Mouse (Mus musculus): ENCODE results near the gene Zswim4.

Zswim4 gene

GRCm38 (mm10) chr8:84236998-84237473, at the start of gene Zswim4:
Gene Zswim4 (minus strand): TSS chr8:84237055.
- peak; percentile 100 for DNase-seq (ENCODE audit: extremely low spot score, low read depth, low spot score)

- peak; percentile 35 for DNase-seq (ENCODE audit: extremely low spot score, low read depth, low spot score)
Measured at GRCm38 (mm10) chr8:84285665-84286064, 48.8 kb upstream of the Zswim4 start.

- DNase-seq (ENCODE audit: extremely low spot score, low read depth, low spot score): peak; percentile 42
Measured at GRCm38 (mm10) chr8:84284608-84285063, 47.8 kb upstream of the Zswim4 start.

DNA sequence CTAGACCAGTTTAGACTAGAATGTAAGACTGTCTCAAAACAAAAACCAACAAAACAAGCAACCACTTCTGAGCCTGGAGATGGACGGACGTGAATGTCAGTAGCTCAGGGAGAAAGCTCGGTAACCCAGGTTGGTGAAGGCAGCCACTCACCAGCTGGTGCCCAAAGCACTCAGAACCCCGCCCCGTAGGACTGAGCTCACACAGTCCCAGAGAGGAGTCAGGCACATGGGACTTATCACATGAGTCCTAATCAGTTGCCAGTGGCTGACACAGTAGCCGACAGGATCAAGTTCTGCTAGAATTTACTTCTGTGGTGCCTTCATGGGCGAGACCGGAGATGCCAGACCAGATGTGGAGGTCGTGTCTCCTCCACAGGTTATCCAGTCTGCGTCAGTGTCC, 43.9 kb upstream of the Zswim4 start:
- DNase-seq (ENCODE audit: extremely low spot score, low read depth, low spot score): no peak

DNA sequence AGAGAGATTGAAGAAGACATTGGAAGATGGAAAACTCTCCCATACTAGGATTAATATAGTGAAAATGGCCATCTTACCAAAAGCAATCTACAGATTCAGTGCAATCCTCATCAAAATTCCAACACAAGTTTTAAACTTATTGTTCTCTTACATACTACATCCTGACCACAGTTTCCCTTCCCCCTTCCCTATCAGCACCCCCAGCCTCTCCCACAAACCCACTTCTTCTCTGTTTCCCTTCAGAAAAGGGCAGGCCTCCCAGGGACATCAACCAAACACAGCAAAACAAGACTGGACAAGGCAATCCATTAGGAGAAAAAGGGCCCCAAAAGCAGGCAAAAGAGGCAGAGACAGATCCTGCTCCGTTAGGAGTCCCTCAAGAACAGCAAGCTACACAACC, 39.6 kb upstream of the Zswim4 start:
- DNase-seq (ENCODE audit: extremely low spot score, low read depth, low spot score): no peak

- no peak for DNase-seq (ENCODE audit: extremely low spot score, low read depth, low spot score)
Measured at GRCm38 (mm10) chr8:84273968-84274367, 37.1 kb upstream of the Zswim4 start.

GRCm38 (mm10) chr8:84272302-84272701, 35.4 kb upstream of the Zswim4 start:
- no peak for DNase-seq (ENCODE audit: extremely low spot score, low read depth, low spot score)

- peak; percentile 98 for DNase-seq (ENCODE audit: extremely low spot score, low read depth, low spot score)
Measured at GRCm38 (mm10) chr8:84269950-84270773, 33.3 kb upstream of the Zswim4 start, which contains the start of gene Ccdc130. Gene Ccdc130 (minus strand): TSS chr8:84270380.

DNA sequence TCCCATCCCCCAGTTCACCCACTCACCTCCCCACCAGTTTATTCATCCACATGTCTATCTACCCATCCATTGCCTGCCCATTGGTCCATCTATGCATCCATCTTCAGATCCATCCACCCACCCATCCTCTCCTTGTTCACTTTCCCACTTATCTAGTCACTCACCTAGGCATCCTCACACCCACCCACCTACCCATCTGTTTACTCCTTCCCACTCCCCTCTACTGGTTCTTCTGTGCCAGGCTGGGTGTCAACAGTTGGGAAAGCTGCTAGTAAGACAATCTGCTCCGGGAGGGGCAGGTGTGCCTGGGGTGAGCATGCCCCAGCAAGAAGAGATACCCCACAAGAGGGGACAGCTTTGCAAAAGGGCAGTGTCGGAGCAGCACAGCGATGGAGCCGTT, 24.2 kb upstream of the Zswim4 start:
- DNase-seq (ENCODE audit: extremely low spot score, low read depth, low spot score): no peak

- peak; percentile 85 for DNase-seq (ENCODE audit: extremely low spot score, low read depth, low spot score)
Measured at GRCm38 (mm10) chr8:84256822-84257610, 20.2 kb upstream of the Zswim4 start, which contains the start of gene Mri1. Gene Mri1 (minus strand): TSS chr8:84257326.

- DNase-seq (ENCODE audit: extremely low spot score, low read depth, low spot score): no peak
Measured at GRCm38 (mm10) chr8:84256458-84256821, 19.6 kb upstream of the Zswim4 start.

DNA sequence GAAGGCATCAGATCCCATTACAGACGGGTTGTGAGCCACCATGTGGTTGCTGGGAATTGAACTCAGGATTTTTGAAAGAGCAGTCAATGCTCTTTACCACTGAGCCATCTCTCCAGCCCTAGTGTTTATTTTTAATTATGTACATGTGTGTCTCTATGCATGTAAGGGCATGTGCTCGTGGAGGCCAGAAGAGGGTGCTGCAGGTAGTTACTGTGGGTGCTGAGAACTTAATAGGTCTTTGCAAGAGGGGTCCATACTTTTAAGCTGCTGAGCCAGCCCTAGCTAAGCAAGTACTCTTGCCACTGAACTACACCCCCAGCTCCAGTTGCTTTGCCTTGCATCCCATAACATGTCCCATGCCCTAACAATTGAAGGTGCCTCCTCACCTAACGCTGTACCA, 19.0 kb upstream of the Zswim4 start:
- no peak for DNase-seq (ENCODE audit: extremely low spot score, low read depth, low spot score)

GRCm38 (mm10) chr8:84249257-84250170, 12.7 kb upstream of the Zswim4 start, which contains the start of gene D8Ertd738e:
Gene D8Ertd738e (minus strand): TSS chr8:84249719.
- DNase-seq (ENCODE audit: extremely low spot score, low read depth, low spot score): peak; percentile 84

- no peak for DNase-seq (ENCODE audit: extremely low spot score, low read depth, low spot score)
Measured at GRCm38 (mm10) chr8:84241821-84242220, 5.0 kb upstream of the Zswim4 start.

GRCm38 (mm10) chr8:84241167-84241566, 4.3 kb upstream of the Zswim4 start:
- DNase-seq (ENCODE audit: extremely low spot score, low read depth, low spot score): no peak

DNA sequence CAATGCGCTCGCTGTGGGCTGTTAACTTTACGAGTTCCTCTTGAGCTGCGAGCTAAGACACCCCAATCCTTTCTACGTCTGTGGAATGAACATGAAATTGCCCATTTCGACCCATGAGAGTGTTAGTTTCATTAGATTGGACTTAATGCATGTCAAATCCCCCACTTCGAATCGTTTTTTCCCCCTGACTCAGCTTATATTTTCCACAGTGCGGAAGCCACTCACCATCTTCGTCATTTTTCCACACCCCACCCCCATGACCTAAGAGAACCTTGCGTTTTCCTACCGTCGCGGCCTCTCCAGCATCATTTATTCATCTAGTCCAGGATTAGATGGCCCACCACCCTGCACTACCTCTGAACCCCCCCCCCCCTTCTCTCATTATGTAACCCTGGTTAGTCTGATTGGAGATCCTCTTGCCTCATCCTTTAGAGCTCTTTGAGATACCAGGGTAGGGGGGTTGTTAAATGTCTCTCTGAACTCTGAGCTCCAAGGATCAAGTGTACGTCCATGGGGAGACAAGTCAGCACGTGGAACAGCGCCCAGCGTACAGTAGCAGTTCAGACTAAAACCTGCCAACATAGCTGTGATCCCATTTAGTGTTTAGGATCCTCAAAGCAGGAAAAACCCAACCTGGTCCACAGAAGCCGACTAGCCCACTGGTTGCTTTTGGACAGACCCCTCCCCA, 831 bp upstream of the Zswim4 start:
- no peak for DNase-seq (ENCODE audit: extremely low spot score, low read depth, low spot score)

DNA sequence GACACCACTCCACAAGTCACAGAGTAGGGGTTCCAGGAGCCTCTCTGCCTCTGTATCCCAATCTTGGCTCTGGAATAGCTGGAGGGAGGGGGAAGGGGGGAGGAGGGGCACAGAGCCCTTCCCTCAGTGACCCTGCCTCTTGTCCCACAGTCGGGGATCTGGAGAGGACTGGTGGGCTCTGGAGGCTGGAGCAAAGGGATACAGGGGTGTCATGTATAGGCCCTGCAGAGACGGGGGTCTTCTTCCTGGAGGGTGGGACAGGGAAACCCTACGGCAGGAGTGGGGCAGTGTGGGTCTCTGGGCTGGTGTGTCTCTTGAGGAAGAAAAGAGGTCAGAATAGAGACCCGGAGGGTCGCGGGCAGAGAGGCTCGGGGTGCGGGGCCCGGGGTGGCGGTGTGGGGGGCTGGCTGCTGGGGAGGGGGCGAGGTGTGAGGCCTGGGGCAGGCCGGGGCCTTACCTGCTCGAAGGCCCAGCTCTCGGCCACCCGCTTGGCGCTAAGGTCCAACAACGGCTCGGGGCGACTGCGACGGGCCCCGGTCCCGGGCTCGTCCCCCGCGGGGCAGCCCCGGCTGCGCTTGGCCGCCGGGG, 351 bp downstream of the Zswim4 start:
- DNase-seq (ENCODE audit: extremely low spot score, low read depth, low spot score): no peak

DNA sequence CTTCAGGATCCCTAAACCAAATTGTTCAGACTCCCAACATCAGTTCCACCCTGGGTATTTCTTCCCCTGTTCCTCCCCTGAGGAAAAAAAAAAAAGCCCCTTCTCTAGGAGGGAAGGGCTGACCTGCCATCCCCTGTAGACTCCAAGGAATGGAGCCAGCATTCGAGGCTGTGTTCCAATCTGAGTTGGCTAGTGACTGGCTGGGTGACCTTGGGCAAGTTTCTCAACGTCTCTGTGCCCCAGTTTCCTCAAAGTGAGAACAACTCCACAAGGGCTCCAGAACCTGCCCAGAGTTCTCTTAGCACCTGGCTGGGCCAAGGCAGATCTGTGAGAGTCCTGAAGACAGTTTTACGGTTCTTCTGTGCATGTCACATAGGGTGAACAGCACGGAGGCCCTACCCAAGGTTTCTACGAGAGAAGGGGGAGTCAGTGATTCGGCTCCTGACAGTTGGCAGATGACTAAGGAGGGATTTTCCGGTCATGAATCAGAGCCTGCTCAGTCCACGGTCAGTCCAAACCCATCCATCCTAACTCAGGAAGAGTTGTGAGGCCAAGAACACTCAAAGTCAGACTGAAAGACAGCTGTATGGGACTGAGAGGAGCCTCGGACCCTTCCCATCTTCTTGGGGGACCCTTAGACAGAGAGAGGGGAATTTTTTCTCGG, 977 bp downstream of the Zswim4 start:
- DNase-seq (ENCODE audit: extremely low spot score, low read depth, low spot score): no peak

DNA sequence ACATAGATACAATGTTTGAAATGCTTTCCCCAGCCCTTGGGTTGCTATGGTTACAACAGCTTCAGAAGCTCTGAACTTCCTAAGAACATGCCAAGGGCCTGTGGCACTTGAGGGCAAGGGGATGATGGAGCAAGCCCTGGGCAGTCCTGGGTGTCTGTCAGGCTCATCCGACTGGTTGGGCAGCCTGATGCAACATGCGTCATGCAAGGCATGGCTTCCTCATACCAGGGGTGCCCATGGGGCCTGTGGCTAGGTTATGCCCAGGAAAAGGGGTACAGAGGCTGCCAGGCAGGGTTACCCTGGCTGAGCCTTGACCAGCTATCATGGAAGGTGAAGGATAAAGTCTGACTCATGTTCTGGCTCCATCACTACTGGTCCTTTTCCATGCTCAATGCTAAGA, 3.8 kb downstream of the Zswim4 start:
- no peak for DNase-seq (ENCODE audit: extremely low spot score, low read depth, low spot score)
